Mouse (Mus musculus) intestine, embryonic 16.5 days (tissue): ENCODE data around the gene Adcy7. TPM values are rescaled to one million over a fixed set of nuclear protein-coding genes. Genes with fewer than 3 reads are reported as not detected.

Experiments
- polyA plus RNA-seq: library from polyadenylated mRNA; unstranded; fragments of >200 nt; fragmentation: Nextera tagmentation; extraction: Ambion mirVana; gene quantifications from 2 replicates; pipeline ENCODE4 v1.2.1, GENCODE M21; 2015

Gene Adcy7
- polyA plus RNA-seq, 1 experiment from 2014 or later = 2.9 TPM

Other genes starting within 250 kb of the Adcy7 start
- 35.6 and 35.8 TPM in 2 replicates for gene Cnep1r1, start 153.6 kb upstream of the Adcy7 start, polyA plus RNA-seq
- 30.1 and 31.0 TPM in 2 replicates for gene Heatr3, start 134.5 kb upstream of the Adcy7 start, polyA plus RNA-seq
- gene Tent4b, start 73.2 kb upstream of the Adcy7 start, polyA plus RNA-seq = 3.4 and 4.2 TPM in 2 replicates
- gene Brd7, start 89.8 kb downstream of the Adcy7 start, polyA plus RNA-seq = 32.9 and 38.8 TPM in 2 replicates
- gene Nkd1, start 249.0 kb downstream of the Adcy7 start, polyA plus RNA-seq = 27.8 and 28.4 TPM in 2 replicates